Mouse (Mus musculus): Measurements from ENCODE around the gene Gimap4. TPM values are rescaled to one million over a fixed set of nuclear protein-coding genes. Genes with fewer than 3 reads are reported as not detected.

Gene Gimap4
- total and polyA plus RNA-seq, 3 experiments: 113 to 264 (median 203) TPM

- Histone ChIP-seq H3K27ac (ENCODE audit: insufficient read depth, low read depth) (no peak overlapping the region), H3K9me3 (replicated peaks; ENCODE audit: low read length) (no peaks in the 10 kb centered on the region)
- in situ Hi-C loops (cut with MboI; ENCODE audit: low pct_ligation_motif_present, low pct_unique_long_range_greater_than_20kb, low sequenced_read_pairs): no loop called here
These were observed 18.9 kb upstream of the Gimap4 start for GRCm38 (mm10) chr6:48665471-48665870.

GRCm38 (mm10) chr6:48666159-48666586 is 18.2 kb upstream of the Gimap4 start:
- H3K9me3 ChIP-seq (replicated peaks; ENCODE audit: low read length): no peaks in the 10 kb centered on the region
- TF ChIP-seq GABPA (IDR thresholded peaks at IDR 0.05; ENCODE audit: insufficient replicate concordance, low read depth, low read length) (no peak), JUN (IDR thresholded peaks at IDR 0.05; ENCODE audit: insufficient read depth, low read depth, low read length) (no peak), CTCF (conservative IDR thresholded peaks at IDR 0.05 in 1 of 2, IDR thresholded peaks at IDR 0.05 in 1 of 2; ENCODE audit: low read depth in 2 of 2, low read length in 2 of 2) (no peak), EP300 (IDR thresholded peaks at IDR 0.05; ENCODE audit: low read length) (no peak), SMC3 (IDR thresholded peaks at IDR 0.05; ENCODE audit: low read depth, low read length) (no peak), NELFE (IDR thresholded peaks at IDR 0.05; ENCODE audit: low read depth, low read length) (no peak), CHD2 (IDR thresholded peaks at IDR 0.05; ENCODE audit: low read length) (no peak)
- no peak for DNase-seq (ENCODE audit: extremely low read depth)
- H3K36me3 ChIP-seq (replicated peaks in 1 of 2; ENCODE audit: control insufficient read depth in 1 of 2, insufficient read depth in 1 of 2, low read length in 1 of 2): peaks cover 2 to 18% of the 10 kb centered on the region in 2 experiments
- no peaks in the 10 kb centered on the region for H3K27me3 ChIP-seq (replicated peaks)
- H3K9ac ChIP-seq (ENCODE audit: insufficient read depth, low read depth): no peak overlapping the region
- H3K4me2 ChIP-seq (ENCODE audit: insufficient read depth, low read depth, poor library complexity, severe bottlenecking): no peak overlapping the region
- H3K79me2 ChIP-seq (replicated peaks; ENCODE audit: control insufficient read depth, extremely low read depth, insufficient read depth, poor library complexity, severe bottlenecking): no peaks in the 10 kb centered on the region
- in situ Hi-C loops (cut with MboI; ENCODE audit: low pct_ligation_motif_present, low pct_unique_long_range_greater_than_20kb, low sequenced_read_pairs): no loop called here
- peaks cover 11 to 55% of the 10 kb centered on the region in 2 experiments for H3K4me1 ChIP-seq (ENCODE audit: control insufficient read depth in 1 of 2, insufficient read depth in 2 of 2)
- H3K27ac ChIP-seq (ENCODE audit: insufficient read depth, low read depth): no peak overlapping the region
- dilution Hi-C loops (cut with MboI; ENCODE audit: extremely low pct_ligation_motif_present, extremely low pct_unique_long_range_greater_than_20kb, low sequenced_read_pairs): no loop called here
- no peak overlapping the region for H3K4me3 ChIP-seq (replicated peaks in 1 of 3; ENCODE audit: low read depth in 2 of 3, low read length in 2 of 3, poor library complexity in 1 of 3)

More at GRCm38 (mm10) chr6:48665471-48665870, 18.9 kb upstream of the Gimap4 start:
- Histone ChIP-seq H3K4me1 (ENCODE audit: control insufficient read depth in 1 of 2, insufficient read depth in 2 of 2) (peaks cover 11 to 55% of the 10 kb centered on the region in 2 experiments), H3K4me2 (ENCODE audit: insufficient read depth, low read depth, poor library complexity, severe bottlenecking) (no peak overlapping the region), H3K36me3 (replicated peaks in 1 of 2; ENCODE audit: control insufficient read depth in 1 of 2, insufficient read depth in 1 of 2, low read length in 1 of 2) (peaks cover 2 to 18% of the 10 kb centered on the region in 2 experiments), H3K9ac (ENCODE audit: insufficient read depth, low read depth) (no peak overlapping the region), H3K79me2 (replicated peaks; ENCODE audit: control insufficient read depth, extremely low read depth, insufficient read depth, poor library complexity, severe bottlenecking) (no peaks in the 10 kb centered on the region), H3K4me3 (replicated peaks in 1 of 3; ENCODE audit: low read depth in 2 of 3, low read length in 2 of 3, poor library complexity in 1 of 3) (no peak overlapping the region), H3K27me3 (replicated peaks) (no peaks in the 10 kb centered on the region)
- TF ChIP-seq SIN3A (IDR thresholded peaks at IDR 0.05; ENCODE audit: low read length): no peak
- TF ChIP-seq ELF1 (IDR thresholded peaks at IDR 0.05; ENCODE audit: low read depth, low read length): no peak
- no peak for TF ChIP-seq CHD2 (IDR thresholded peaks at IDR 0.05; ENCODE audit: low read length)
- TF ChIP-seq CTCF (conservative IDR thresholded peaks at IDR 0.05 in 1 of 2, IDR thresholded peaks at IDR 0.05 in 1 of 2; ENCODE audit: low read depth in 2 of 2, low read length in 2 of 2): no peak
- no peak for TF ChIP-seq JUN (IDR thresholded peaks at IDR 0.05; ENCODE audit: insufficient read depth, low read depth, low read length)
- no peak for TF ChIP-seq E2F4 (IDR thresholded peaks at IDR 0.05; ENCODE audit: insufficient replicate concordance, low read depth, low read length)
- TF ChIP-seq ZC3H11A (IDR thresholded peaks at IDR 0.05; ENCODE audit: low read depth, low read length): no peak
- no peak for TF ChIP-seq POLR2AphosphoS2 (IDR thresholded peaks at IDR 0.05; ENCODE audit: low read depth, low read length)
- TF ChIP-seq TCF12 (IDR thresholded peaks at IDR 0.05; ENCODE audit: low read depth, low read length): no peak
- no peak for TF ChIP-seq USF2 (conservative IDR thresholded peaks at IDR 0.05; ENCODE audit: low read depth, low read length)
- no peak for TF ChIP-seq MEF2A (IDR thresholded peaks at IDR 0.05; ENCODE audit: borderline replicate concordance, low read depth, low read length)
- TF ChIP-seq MAX (IDR thresholded peaks at IDR 0.05; ENCODE audit: low read length): no peak
- TF ChIP-seq SMC3 (IDR thresholded peaks at IDR 0.05; ENCODE audit: low read depth, low read length): no peak
- TF ChIP-seq ZMIZ1 (IDR thresholded peaks at IDR 0.05; ENCODE audit: low read depth, low read length): no peak
- no peak for TF ChIP-seq ETS1 (conservative IDR thresholded peaks at IDR 0.05; ENCODE audit: low read depth, low read length)
- TF ChIP-seq MAFK (IDR thresholded peaks at IDR 0.05; ENCODE audit: insufficient replicate concordance, low read length): no peak
- no peak for TF ChIP-seq HCFC1 (IDR thresholded peaks at IDR 0.05; ENCODE audit: low read depth, low read length)
- no peak for DNase-seq (ENCODE audit: extremely low read depth)
- dilution Hi-C loops (cut with MboI; ENCODE audit: extremely low pct_ligation_motif_present, extremely low pct_unique_long_range_greater_than_20kb, low sequenced_read_pairs): no loop called here
